Mouse (Mus musculus): ENCODE results near the gene Gjb1.
"Not testable (repeated sequence)": the region's sequence is repeated elsewhere in the genome, so short reads cannot be mapped to it uniquely, and the experiment has no call there.

Gjb1 gene

GRCm38 (mm10) chrX:101376190-101376968, at the start of gene Gjb1:
Gjb1 (plus strand) TSS chrX:101376378.
- no peak for DNase-seq (ENCODE audit: low spot score)

DNA sequence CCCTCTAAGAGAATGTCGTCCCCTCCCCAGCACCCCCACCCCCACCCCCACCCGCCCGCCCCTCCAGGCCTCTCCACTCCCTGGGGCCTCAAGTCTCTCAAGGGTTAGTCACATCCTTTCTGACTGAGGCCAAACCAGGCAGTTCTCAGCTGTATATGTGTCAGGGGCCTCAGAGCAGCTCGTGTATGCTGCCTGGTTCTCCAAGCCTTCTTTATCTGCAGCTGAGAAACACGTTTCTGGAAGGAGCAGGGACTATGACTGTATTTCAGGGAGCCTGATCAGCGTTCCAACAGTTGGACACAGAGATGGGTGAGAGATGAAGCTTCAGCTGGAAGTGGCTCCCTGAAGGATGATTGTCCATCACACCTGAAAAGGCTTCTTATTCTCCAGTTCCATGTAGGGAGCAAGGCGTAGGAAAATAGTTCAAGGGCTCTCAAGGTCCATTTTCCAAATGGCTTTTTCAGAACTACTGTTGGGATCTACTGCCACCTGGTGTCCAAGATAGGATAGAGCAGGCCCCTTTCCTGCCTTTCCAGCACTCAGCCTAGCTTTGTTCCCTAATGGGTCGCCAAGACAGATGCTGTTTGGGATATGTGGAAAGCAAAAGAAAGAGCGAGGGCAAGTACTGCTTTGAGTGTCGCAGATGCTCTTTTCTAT, 46.7 kb upstream of the Gjb1 start:
- DNase-seq (ENCODE audit: low spot score): peak; percentile 16

DNA sequence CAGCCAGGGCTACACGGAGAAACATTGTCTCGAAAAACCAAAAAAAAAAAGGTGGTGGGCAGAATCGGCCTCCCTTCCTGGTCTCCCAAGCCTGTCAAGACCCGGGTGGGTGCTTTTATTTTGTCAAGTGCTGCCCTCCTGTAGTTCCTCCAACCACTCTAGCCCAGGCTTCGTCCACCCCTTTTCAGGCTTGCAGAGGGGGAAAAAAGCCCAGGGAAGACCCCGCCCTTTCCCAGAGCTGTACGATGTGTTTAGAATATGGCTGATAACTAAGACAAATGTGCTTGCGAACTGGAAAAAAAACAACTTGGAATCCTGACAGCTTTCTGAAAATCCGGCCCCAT, 44.2 kb upstream of the Gjb1 start:
- DNase-seq (ENCODE audit: low spot score): no peak

DNA sequence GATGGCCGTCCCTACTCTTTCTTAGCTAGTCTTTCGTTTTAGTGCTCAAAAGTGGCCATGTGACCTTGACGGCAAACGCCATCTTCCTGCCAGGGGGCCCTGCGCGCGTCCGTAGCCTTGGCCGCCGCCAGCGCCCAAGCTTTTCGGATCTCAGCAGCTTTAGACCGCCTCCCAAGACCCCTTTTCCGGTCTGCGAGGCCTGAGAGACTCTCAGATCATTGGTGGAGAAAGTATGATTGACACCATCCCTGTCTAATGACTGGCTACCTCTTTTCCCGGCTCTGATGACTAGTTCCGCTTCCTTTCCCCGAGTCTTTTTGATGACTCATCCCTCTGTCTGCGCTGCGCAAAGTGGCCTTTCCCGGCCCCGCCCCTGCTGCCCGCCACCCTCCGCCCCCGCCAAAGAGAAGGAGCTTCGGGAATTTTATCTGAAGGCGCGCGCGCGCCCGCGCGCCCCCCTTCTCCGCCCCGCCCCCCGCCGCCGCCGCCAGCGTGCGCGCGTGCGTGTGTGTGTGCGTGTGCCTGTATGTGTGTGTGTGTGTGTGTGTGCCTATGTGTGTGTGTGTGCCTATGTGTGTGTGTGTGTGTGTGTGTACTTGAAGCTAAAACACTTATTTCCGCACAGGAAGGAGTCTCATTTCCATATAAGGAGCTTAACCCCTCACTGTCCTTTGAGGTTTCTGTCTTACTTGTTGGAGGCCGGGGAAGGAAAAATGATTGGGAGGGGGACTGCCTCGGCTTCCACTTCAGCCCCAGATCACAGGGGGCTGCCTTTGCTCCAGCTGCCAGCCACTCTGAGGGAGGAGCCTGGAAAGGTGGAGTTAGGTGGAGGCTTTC, 43.6 kb upstream of the Gjb1 start:
- peak; percentile 88 for DNase-seq (ENCODE audit: low spot score)

DNA sequence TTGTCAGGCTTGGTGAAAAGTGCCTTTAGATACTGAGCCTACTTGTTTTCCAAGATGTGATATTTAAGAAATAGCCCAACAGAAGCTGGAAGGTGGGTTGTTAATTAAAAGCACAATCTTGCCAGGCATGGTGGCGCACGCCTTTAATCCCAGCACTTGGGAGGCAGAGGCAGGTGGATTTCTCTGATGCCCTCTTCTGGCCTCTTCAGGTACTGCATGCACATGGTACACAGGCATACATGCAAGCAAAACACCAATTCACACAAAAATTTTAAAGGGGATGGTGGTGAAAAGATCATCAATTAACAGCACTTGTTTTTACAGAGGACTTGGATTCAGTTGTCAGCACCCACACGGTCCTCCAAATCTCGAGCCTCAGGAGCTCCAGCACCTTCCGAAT, 41.6 kb upstream of the Gjb1 start:
- peak; percentile 43 for DNase-seq (ENCODE audit: low spot score)

- DNase-seq (ENCODE audit: low spot score): no peak
Observed at GRCm38 (mm10) chrX:101338666-101339065, 37.5 kb upstream of the Gjb1 start.

GRCm38 (mm10) chrX:101342837-101343236, 33.3 kb upstream of the Gjb1 start:
- not testable (repeated sequence) for DNase-seq (ENCODE audit: low spot score)

DNA sequence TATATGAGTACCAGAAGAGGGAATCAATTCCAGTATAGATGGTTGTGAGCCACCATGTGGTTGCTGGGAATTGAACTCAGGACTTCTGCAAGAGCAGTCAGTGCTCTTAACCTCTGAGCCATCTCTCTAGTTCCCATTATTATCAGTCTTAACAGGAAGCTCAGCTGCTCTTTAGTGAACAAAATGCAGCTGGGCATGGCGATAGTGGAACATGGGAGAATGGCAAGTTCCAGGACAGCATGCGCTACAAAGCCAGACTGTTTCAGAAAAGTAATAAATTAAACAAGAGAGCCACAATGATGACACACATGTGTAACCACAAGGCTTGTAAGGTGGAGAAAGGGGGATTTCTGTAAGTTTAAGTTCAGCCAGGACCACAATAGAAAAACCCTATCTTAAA, 30.7 kb upstream of the Gjb1 start:
- DNase-seq (ENCODE audit: low spot score): no peak

DNA sequence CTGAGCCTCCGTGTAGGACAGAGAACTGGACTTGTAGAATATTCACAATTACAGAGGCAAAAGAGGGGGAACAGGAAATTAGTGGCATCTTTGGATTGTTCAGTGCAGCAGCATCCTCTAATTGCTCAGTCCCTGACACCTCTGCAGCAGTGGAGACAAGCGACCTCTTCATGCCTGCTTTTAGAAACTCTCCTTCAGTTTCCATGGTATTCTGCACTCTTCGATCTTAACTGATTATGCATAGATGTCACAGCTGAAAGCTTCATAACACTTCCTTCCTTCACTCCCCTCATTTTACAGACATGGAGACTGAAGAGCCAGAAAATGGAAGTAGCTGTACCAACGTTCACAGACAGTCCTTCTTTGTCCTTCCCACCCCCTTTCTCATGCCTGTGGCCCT, 29.7 kb upstream of the Gjb1 start:
- DNase-seq (ENCODE audit: low spot score): no peak

DNA sequence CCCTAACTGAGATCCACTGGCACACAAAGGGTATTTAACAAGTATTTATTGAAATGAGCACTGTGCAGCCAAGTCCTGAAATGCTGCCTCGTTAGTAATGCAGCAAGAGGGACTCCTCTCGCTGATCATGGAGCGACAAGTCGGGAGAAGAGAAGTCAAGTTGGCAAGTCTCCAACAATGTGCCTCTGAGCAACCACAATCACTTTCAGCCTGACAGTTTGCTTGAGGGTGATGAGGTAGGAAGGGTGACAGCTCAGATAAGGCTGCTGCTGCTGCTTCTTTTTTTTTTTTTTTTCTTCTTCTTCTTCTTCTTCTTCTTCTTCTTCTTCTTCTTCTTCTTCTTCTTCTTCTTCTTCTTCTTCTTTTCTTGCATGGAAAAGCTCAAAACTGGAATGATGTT, 25.0 kb upstream of the Gjb1 start:
- DNase-seq (ENCODE audit: low spot score): no peak

GRCm38 (mm10) chrX:101358902-101359301, 17.3 kb upstream of the Gjb1 start:
- not testable (repeated sequence) for DNase-seq (ENCODE audit: low spot score)

GRCm38 (mm10) chrX:101369001-101369400, 7.2 kb upstream of the Gjb1 start:
- DNase-seq (ENCODE audit: low spot score): no peak

- no peak for DNase-seq (ENCODE audit: low spot score)
Observed at GRCm38 (mm10) chrX:101370573-101370972, 5.6 kb upstream of the Gjb1 start.

GRCm38 (mm10) chrX:101372946-101373345, 3.2 kb upstream of the Gjb1 start:
- no peak for DNase-seq (ENCODE audit: low spot score)

DNA sequence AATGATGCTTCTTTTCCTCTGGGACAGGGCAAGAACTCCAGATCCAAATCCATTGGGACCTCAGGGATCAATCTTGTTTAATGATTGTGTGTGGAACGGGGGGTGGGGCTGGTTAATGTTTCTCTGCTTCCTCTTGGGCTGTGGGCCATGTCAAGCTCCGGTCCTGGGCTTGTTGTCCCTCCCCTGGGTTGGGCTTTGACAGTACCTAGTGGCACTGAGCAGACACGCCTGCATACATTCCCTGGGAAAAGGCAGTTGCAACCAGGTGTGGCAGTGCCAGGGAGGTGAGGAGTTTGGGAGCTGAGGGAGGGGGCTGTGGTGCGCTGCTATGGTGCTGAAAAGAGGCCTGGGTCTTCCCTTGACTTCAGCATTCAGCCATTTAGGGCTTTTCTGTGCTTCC, 898 bp downstream of the Gjb1 start:
- no peak for DNase-seq (ENCODE audit: low spot score)

- no peak for DNase-seq (ENCODE audit: low spot score)
Observed at GRCm38 (mm10) chrX:101379744-101380143, 3.6 kb downstream of the Gjb1 start.

GRCm38 (mm10) chrX:101383455-101383854, 7.3 kb downstream of the Gjb1 start:
- no peak for DNase-seq (ENCODE audit: low spot score)

DNA sequence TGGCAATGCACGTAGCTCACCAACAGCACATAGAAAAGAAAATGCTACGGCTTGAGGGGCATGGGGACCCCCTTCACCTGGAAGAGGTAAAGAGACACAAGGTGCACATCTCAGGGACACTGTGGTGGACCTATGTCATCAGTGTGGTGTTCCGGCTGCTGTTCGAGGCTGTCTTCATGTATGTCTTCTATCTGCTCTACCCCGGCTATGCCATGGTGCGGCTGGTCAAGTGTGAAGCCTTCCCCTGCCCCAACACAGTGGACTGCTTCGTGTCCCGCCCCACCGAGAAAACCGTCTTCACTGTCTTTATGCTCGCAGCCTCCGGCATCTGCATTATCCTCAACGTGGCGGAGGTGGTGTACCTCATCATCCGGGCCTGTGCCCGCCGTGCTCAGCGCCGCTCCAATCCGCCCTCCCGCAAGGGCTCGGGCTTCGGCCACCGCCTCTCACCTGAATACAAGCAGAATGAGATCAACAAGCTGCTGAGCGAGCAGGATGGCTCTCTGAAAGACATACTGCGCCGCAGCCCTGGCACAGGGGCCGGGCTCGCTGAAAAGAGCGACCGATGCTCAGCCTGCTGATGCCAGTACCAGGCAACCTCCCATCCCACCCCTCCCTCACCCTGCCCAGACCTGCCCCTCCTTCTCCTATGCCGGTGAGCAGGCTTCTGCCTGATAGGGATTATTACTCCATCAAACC, 8.4 kb downstream of the Gjb1 start:
- DNase-seq (ENCODE audit: low spot score): no peak

DNA sequence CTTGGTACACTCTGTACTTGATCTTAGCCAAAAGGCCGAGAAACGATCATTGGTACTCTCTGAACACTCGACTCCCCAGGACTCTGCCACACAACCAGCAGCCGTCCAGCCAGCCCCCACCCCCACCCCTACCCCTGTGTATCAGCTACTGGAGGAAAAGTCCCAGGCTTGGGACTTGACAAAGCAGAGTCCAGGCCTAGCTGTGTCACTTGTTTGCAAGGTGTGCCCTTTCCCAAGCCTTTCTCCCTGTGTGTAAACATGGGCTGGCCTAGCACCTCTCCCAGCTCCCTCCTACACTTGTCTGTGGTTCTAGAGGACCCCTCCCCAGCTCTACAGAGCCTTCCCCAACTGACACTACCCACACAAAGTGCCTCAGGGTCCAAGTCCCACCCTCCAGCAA, 10.0 kb downstream of the Gjb1 start:
- DNase-seq (ENCODE audit: low spot score): no peak

DNA sequence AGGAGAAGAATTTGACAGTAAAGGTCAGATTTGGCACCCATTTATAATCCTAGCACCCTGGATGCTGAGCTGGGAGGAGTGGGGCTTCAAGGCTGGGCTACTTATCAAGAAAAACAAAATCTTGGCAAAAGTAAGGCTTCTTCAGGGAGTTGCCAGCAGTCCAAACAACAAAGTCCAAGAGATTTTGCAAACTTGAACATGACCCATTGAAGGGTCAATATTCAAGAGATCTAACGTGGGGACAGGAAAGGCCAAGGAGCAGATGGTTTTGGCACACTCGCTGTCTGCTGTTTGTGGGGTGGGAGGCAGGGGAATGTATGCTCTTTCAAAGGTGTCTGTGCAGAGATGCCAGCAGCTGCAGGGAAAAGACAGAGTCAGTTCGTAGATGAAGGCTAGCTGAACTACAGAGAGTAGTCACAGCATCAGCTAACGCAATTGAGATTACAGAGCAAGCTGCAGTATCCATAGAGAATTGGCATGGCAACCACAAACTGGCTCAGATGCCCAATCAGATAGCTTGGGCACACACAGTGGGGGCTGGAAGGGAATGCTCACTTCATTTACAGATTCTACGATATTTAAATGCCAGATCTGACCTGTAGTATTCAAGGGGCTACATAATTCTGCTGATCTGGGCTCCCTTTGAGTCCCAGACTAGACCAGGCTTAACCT, 12.8 kb downstream of the Gjb1 start:
- no peak for DNase-seq (ENCODE audit: low spot score)

- DNase-seq (ENCODE audit: low spot score): no peak
Observed at GRCm38 (mm10) chrX:101394341-101394740, 18.2 kb downstream of the Gjb1 start.

GRCm38 (mm10) chrX:101396459-101396858, 20.3 kb downstream of the Gjb1 start:
- no peak for DNase-seq (ENCODE audit: low spot score)

Data from T-cell, adult 2 months (primary cell).